Mouse (Mus musculus) forebrain, embryonic 12.5 days (tissue): ENCODE measurements around the gene Tmem156. TPM values are rescaled to one million over a fixed set of nuclear protein-coding genes. Genes with fewer than 3 reads are reported as not detected.

Source experiments
- ATAC-seq: fragments of 200-750 bp; cut with Nextera tagmentation; 2 replicates; pipeline ENCODE4 v1.8.0; 2017; ENCODE audit warnings: moderate TSS enrichment; ENCODE audit not compliant: low FRiP score
- H3K27ac ChIP-seq: fragments of 300-500 bp; sonication (generic); 2 replicates; pipeline ENCODE4 v1.5.1; 2016; ENCODE audit warnings: mild to moderate bottlenecking
- H3K27me3 ChIP-seq: fragments of 300-500 bp; sonication (generic); 2 replicates; pipeline ENCODE4 v1.6.1; 2016; ENCODE audit warnings: mild to moderate bottlenecking
- H3K36me3 ChIP-seq: fragments of 300-500 bp; sonication (generic); replicated peaks from 2 replicates; pipeline ENCODE4 v1.6.1; 2016; ENCODE audit warnings: mild to moderate bottlenecking
- H3K4me1 ChIP-seq: fragments of 300-500 bp; sonication (generic); 2 replicates; pipeline ENCODE4 v1.6.1; 2016
- H3K4me2 ChIP-seq: fragments of 300-500 bp; sonication (generic); 2 replicates; pipeline ENCODE4 v1.6.1; 2016; ENCODE audit warnings: mild to moderate bottlenecking, moderate library complexity
- H3K4me3 ChIP-seq: fragments of 300-500 bp; sonication (generic); replicated peaks from 2 replicates; pipeline ENCODE4 v1.5.1; 2016; ENCODE audit warnings: mild to moderate bottlenecking
- H3K9ac ChIP-seq: fragments of 300-500 bp; sonication (generic); 2 replicates; pipeline ENCODE4 v1.6.1; 2016; ENCODE audit warnings: mild to moderate bottlenecking
- H3K9me3 ChIP-seq: fragments of 300-500 bp; sonication (generic); 2 replicates; pipeline ENCODE4 v1.6.1; 2016
- WGBS: fragments of 180-500 bp; shearing (Covaris S2); methylation state at CpG from one replicate; pipeline ENCODE4 v1.1.7; 2016; 5-methylcytosine and 5-hydroxymethylcytosine counted together
- polyA plus RNA-seq: library from polyadenylated mRNA; unstranded; fragments of >200 nt; fragmentation: Nextera tagmentation; extraction: Ambion mirVana; gene quantifications from 2 replicates; pipeline ENCODE4 v1.2.1, GENCODE M21; 2016

Tmem156 gene
- polyA plus RNA-seq, 1 experiment from 2014 or later, result not detected

GRCm38 (mm10) chr5:65069872-65070271 lies 22.1 kb downstream of the Tmem156 start:
- Histone ChIP-seq H3K4me1 (peaks cover 13% of the 10 kb centered on the region; the same call in 1 of the 2 replicates), H3K27ac (no peak overlapping the region), H3K9me3 (no peaks in the 10 kb centered on the region), H3K4me3 (no peak overlapping the region), H3K9ac (no peak overlapping the region), H3K4me2 (no peak overlapping the region), H3K36me3 (no peaks in the 10 kb centered on the region), H3K27me3 (no peaks in the 10 kb centered on the region)
- WGBS, result 55% methylated on average over 11 of the region's 11 CpGs
- ATAC-seq, result no peak

- Histone ChIP-seq H3K4me3 (no peak overlapping the region), H3K9me3 (no peaks in the 10 kb centered on the region), H3K4me2 (no peak overlapping the region), H3K27me3 (no peaks in the 10 kb centered on the region), H3K4me1 (peaks cover 13% of the 10 kb centered on the region; the same call in 1 of the 2 replicates), H3K27ac (no peak overlapping the region), H3K36me3 (no peaks in the 10 kb centered on the region), H3K9ac (no peak overlapping the region)
- ATAC-seq, result no peak
- 86% methylated on average over 6 of the region's 6 CpGs for WGBS
Measured at GRCm38 (mm10) chr5:65068166-65068565, 23.8 kb downstream of the Tmem156 start.

GRCm38 (mm10) chr5:65063266-65063665 lies 28.7 kb downstream of the Tmem156 start:
- H3K27ac ChIP-seq, result no peak overlapping the region

GRCm38 (mm10) chr5:65062236-65062635 lies 29.7 kb downstream of the Tmem156 start:
- Histone ChIP-seq H3K4me3 (no peak overlapping the region), H3K27me3 (no peaks in the 10 kb centered on the region), H3K4me2 (no peak overlapping the region), H3K27ac (no peak overlapping the region), H3K4me1 (no peaks in the 10 kb centered on the region), H3K9ac (no peak overlapping the region), H3K36me3 (no peaks in the 10 kb centered on the region), H3K9me3 (no peaks in the 10 kb centered on the region)
- ATAC-seq, result no peak
- WGBS, result 98% methylated on average over 4 of the region's 4 CpGs

More at GRCm38 (mm10) chr5:65063266-65063665, 28.7 kb downstream of the Tmem156 start:
- Histone ChIP-seq H3K36me3 (no peaks in the 10 kb centered on the region), H3K4me3 (no peak overlapping the region), H3K9me3 (no peaks in the 10 kb centered on the region), H3K4me1 (no peaks in the 10 kb centered on the region), H3K9ac (no peak overlapping the region), H3K27me3 (no peaks in the 10 kb centered on the region), H3K4me2 (no peak overlapping the region)
- ATAC-seq, result no peak
- 59% methylated on average over 2 of the region's 2 CpGs for WGBS

- H3K36me3 ChIP-seq, result no peaks in the 10 kb centered on the region
- H3K4me3 ChIP-seq, result no peak overlapping the region
- 67% methylated on average over 2 of the region's 2 CpGs for WGBS
- no peak overlapping the region for H3K27ac ChIP-seq
- no peak overlapping the region for H3K4me2 ChIP-seq
- no peaks in the 10 kb centered on the region for H3K4me1 ChIP-seq
- H3K27me3 ChIP-seq, result no peaks in the 10 kb centered on the region
- ATAC-seq, result no peak
- no peak overlapping the region for H3K9ac ChIP-seq
- no peaks in the 10 kb centered on the region for H3K9me3 ChIP-seq
Measured at GRCm38 (mm10) chr5:65059806-65060205, 32.1 kb downstream of the Tmem156 start.

- no peak overlapping the region for H3K27ac ChIP-seq
- H3K27me3 ChIP-seq, result no peaks in the 10 kb centered on the region
- ATAC-seq, result no peak
Measured at GRCm38 (mm10) chr5:65057596-65057995, 34.3 kb downstream of the Tmem156 start.

GRCm38 (mm10) chr5:65051513-65051912 lies 40.4 kb downstream of the Tmem156 start:
- Histone ChIP-seq H3K4me1 (peaks cover 17% of the 10 kb centered on the region), H3K4me3 (no peak overlapping the region), H3K9ac (no peak overlapping the region), H3K36me3 (no peaks in the 10 kb centered on the region), H3K27ac (no peak overlapping the region), H3K9me3 (no peaks in the 10 kb centered on the region), H3K4me2 (no peak overlapping the region), H3K27me3 (no peaks in the 10 kb centered on the region)
- 78% methylated on average over 3 of the region's 3 CpGs for WGBS
- ATAC-seq, result no peak

More at GRCm38 (mm10) chr5:65057596-65057995, 34.3 kb downstream of the Tmem156 start:
- no peaks in the 10 kb centered on the region for H3K36me3 ChIP-seq
- no peak overlapping the region for H3K4me2 ChIP-seq
- 91% methylated on average over 6 of the region's 6 CpGs for WGBS
- no peaks in the 10 kb centered on the region for H3K4me1 ChIP-seq
- no peak overlapping the region for H3K4me3 ChIP-seq
- H3K9me3 ChIP-seq, result no peaks in the 10 kb centered on the region
- no peak overlapping the region for H3K9ac ChIP-seq

- peaks cover 20% of the 10 kb centered on the region for H3K4me1 ChIP-seq
- H3K9me3 ChIP-seq, result no peaks in the 10 kb centered on the region
- no peaks in the 10 kb centered on the region for H3K36me3 ChIP-seq
- no peak overlapping the region for H3K4me2 ChIP-seq
- ATAC-seq, result no peak
- WGBS, result 63% methylated on average over 5 of the region's 5 CpGs
- H3K9ac ChIP-seq, result no peak overlapping the region
- H3K27ac ChIP-seq, result no peak overlapping the region
- H3K27me3 ChIP-seq, result no peaks in the 10 kb centered on the region
- no peak overlapping the region for H3K4me3 ChIP-seq
Measured at GRCm38 (mm10) chr5:65049880-65050279, 42.1 kb downstream of the Tmem156 start.

GRCm38 (mm10) chr5:65047285-65047855 lies 44.6 kb downstream of the Tmem156 start:
- no peak overlapping the region; the same call in 1 of the 2 replicates for H3K27ac ChIP-seq
- H3K9me3 ChIP-seq, result no peaks in the 10 kb centered on the region
- no peaks in the 10 kb centered on the region for H3K27me3 ChIP-seq
- H3K4me1 ChIP-seq, result peaks cover 20% of the 10 kb centered on the region
- no peaks in the 10 kb centered on the region for H3K36me3 ChIP-seq
- 63% methylated on average over 12 of the region's 12 CpGs for WGBS
- no peak overlapping the region for H3K9ac ChIP-seq
- H3K4me3 ChIP-seq, result no peak overlapping the region
- ATAC-seq, result no peak
- no peak overlapping the region for H3K4me2 ChIP-seq

- Histone ChIP-seq H3K36me3 (no peaks in the 10 kb centered on the region), H3K27ac (no peak overlapping the region; the same call in 1 of the 2 replicates), H3K9ac (no peak overlapping the region), H3K27me3 (no peaks in the 10 kb centered on the region), H3K4me3 (no peak overlapping the region), H3K9me3 (no peaks in the 10 kb centered on the region), H3K4me1 (peaks cover 20% of the 10 kb centered on the region), H3K4me2 (no peak overlapping the region)
- 68% methylated on average over 12 of the region's 12 CpGs for WGBS
- no peak for ATAC-seq
Measured at GRCm38 (mm10) chr5:65046442-65047284, 45.3 kb downstream of the Tmem156 start.

GRCm38 (mm10) chr5:65045642-65046370 lies 46.1 kb downstream of the Tmem156 start:
- Histone ChIP-seq H3K36me3 (no peaks in the 10 kb centered on the region), H3K9ac (no peak overlapping the region), H3K27ac (no peak overlapping the region), H3K27me3 (no peaks in the 10 kb centered on the region), H3K4me3 (no peak overlapping the region), H3K9me3 (no peaks in the 10 kb centered on the region), H3K4me2 (no peak overlapping the region), H3K4me1 (peaks cover 20% of the 10 kb centered on the region)
- 69% methylated on average over 6 of the region's 6 CpGs for WGBS
- no peak for ATAC-seq

GRCm38 (mm10) chr5:65043407-65043895 lies 48.5 kb downstream of the Tmem156 start:
- no peak overlapping the region for H3K4me3 ChIP-seq
- H3K4me2 ChIP-seq, result no peak overlapping the region
- H3K4me1 ChIP-seq, result peaks cover 14% of the 10 kb centered on the region
- no peaks in the 10 kb centered on the region for H3K9me3 ChIP-seq
- 70% methylated on average over 11 of the region's 11 CpGs for WGBS
- no peaks in the 10 kb centered on the region for H3K36me3 ChIP-seq
- no peak overlapping the region for H3K27ac ChIP-seq
- ATAC-seq, result no peak
- no peaks in the 10 kb centered on the region for H3K27me3 ChIP-seq
- no peak overlapping the region for H3K9ac ChIP-seq
